Mouse (Mus musculus) gastrocnemius, postnatal 10 days (tissue): Measurements from ENCODE around the gene Atrn. TPM values are rescaled to one million over a fixed set of nuclear protein-coding genes. Genes with fewer than 3 reads are reported as not detected.
A peak's percentile ranks its signal among the peaks of the same experiment; 100 is the strongest.

Source experiments
- DNase-seq: peaks from one replicate; pipeline ENCODE4 v3.0.0; 2021; ENCODE audit warnings: mixed read lengths
- total RNA-seq, 2 experiments: library from RNA; stranded (reverse); gene quantifications; 2 replicates each; pipeline ENCODE4 v1.2.3; 2021

The Atrn gene
- total RNA-seq, 2 experiments from 2014 or later = 20.5 to 24.6 TPM

GRCm38 (mm10) chr2:131040854-131041825 is 134.8 kb downstream of the Atrn start:
- peak; percentile 50 for DNase-seq

GRCm38 (mm10) chr2:131042988-131043387 is 136.7 kb downstream of the Atrn start, which contains the start of gene Gfra4:
Gfra4 (minus strand) TSS chr2:131043088.
- no peak for DNase-seq

DNA sequence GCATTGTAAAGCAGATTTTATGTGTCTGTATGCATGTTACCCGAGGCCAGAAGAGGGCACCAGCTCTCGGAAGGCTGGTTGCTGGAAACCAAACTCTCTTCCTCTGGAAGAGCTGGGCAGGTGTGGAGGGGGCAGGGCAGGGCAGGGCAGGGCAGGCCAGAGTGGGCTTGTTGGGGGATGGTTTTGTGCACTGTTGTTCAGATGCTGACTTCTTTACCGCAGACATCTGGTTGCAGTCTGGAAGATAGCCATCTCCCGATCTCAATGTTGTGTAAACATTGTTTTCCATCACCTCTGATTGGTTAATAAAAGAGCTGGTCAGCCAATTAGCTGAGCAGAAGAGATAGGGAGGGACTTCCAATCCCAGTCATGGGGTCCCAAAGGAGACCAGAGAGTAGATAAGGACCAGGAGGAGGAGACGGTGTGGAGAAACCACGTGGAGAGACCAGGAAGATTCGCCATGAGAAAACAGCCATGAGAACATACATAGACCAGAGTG is 138.1 kb downstream of the Atrn start:
- DNase-seq = no peak

DNA sequence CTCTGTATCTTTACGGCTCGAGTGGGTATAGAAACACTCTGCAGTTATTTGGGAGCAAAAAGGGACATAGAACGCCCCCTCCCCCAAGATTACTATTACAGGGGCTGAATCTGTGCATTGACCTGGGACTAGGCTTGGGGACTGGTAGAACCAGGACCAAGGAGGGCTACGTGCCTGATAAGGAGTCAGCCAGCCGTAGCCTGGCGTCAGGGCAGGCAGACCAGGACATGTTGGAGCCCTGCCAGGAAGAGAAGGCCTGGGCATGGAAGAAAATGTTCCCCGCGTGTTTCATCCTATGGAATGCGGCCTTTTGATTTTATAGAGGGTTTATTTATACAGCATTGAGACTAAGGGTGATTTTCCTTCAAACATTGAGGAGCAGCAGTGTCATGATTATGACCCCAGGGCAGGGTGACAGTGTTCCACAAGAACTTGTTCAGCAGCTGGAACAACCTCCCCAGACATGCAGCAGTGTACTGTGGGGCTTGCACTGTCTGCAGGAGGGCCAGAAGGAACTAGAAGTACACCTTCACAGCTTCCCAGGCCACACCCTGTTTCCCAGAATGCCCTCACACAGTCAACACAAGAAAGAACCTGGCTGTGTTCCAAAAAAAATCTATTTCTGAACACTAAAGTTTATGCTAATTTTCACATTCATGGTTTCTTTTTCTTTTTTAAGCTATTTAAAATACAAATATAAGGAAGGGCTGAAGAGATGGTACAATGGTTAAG is 138.9 kb downstream of the Atrn start:
- DNase-seq = no peak

DNA sequence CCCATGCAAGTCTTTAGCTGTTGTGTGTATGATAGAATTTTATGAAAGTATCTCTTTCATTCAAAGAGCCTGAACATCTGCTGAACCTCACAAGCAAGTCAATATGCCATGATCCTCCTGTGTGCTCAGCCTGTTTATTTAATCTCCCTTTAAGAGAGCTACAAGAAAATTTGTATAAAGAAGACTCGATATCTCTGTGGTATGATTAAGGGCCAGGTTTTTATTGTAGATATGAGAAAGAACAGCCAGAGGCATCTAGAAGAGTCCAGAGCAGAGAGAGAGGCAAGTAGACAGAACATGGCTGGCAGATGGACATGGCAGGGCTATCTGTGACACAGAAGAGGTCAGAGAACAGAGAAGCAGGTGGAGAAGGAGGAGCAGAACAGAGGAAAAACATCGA is 139.7 kb downstream of the Atrn start:
- no peak for DNase-seq

DNA sequence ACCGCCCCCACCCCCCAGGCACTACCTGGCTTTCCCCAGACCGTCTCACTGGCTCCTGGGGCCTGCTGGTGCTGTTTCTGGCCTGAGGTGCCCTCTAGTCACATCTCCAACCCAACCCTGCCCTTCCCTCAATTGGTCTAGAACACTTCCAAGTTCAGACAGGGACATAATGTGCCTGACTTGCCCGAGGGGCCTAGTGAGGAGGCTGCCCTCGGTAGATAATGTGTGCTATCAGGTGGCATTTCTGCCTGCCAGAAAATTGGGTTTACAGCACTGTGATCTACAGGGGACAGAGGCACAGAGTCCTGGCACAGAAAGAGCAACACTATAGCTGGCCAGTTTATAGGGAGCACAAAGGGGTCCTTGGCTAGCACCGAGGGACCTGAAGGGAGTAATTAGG is 145.7 kb downstream of the Atrn start:
- DNase-seq = no peak

- no peak for DNase-seq
Measured at GRCm38 (mm10) chr2:131052862-131053418, 146.6 kb downstream of the Atrn start.

GRCm38 (mm10) chr2:131053851-131054645 is 147.8 kb downstream of the Atrn start:
- no peak for DNase-seq

DNA sequence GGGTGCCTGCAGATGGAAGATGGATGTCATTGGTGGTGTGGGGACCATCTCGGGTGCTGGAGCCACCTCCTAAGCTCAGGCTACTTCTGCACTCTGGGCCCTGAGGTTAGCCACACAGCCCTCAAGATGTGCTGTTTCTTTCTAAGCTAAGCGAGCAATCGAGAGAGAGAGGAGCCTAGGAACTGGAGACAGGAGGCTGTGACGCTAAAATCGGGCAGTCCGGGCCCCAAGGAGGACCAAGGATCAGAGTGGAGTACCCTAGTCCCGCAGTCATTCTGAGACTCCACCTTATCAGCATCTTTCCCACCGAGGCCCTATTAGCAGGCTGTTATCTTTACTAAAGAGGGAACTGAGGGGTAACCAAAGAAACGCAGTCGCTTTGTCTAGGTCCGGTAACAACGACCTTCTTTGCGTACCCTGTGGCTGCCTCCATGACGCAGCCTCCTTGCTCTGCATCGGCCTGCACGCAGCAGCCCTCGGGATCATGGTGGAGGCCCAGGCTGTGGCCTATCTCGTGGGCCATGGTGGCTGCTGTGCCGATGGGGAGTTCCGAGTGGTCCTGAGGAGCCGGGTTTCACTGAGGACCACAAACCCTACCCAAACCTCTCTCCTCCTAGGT is 148.5 kb downstream of the Atrn start:
- no peak for DNase-seq

- DNase-seq = peak; percentile 64
Measured at GRCm38 (mm10) chr2:131055631-131056030, 149.3 kb downstream of the Atrn start.

DNA sequence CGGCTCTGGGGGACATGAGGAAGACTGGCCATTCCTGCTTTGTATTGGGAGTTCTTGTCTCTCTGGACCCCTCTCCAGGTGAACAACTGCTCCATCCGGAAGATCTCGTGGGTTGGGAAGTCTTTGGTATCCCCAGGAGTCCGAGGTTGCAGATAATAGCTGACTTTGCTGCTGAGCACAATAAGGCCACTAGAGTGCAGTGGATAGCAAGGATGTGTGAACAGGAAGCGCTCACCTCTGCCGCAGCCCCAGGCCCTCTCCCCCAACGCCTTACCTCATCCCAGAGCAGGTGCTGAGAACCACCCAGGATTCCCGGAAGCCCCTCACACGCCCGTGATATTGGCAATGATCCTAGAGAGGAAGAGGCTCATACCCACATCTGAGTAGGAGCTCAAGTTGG is 149.9 kb downstream of the Atrn start:
- DNase-seq = no peak

DNA sequence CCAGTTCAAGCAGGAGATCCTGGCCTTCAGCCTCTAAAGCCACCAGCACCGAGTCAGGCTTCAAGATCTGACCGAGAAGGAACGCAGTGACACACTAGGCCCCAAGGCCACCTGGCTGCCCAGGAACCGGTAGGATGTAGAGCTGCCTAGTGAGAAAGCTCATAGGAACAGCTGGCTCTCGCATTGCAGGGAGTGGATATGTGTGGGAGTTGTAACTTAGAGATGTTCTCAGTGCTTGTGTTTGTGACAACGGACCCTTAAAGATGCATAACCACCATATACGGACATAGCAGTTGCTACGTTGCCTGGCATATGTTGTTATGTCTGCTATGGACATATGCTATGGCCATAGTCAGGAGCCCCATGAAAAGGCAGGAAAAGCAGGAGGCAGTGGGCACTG is 152.4 kb downstream of the Atrn start:
- no peak for DNase-seq

DNA sequence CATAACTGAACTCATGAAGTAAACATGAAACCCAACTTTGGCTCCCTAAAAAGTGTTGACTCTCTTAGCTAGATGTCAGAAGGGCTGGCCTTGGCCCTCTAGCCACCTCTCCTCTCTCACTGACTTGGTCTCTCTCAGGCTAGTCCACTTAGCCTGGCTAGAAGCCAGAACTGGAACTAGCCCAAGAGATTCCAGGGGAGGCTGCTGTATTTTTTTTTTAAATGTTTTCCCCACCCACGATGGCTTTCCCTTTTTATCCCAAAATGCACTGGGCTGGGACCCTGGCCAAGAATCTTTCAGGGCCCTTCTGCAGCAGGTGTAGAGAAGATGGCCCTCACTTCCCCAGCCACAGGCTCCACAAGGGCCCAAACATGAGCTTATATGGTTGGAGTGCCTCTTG is 153.1 kb downstream of the Atrn start:
- DNase-seq = peak; percentile 75

DNA sequence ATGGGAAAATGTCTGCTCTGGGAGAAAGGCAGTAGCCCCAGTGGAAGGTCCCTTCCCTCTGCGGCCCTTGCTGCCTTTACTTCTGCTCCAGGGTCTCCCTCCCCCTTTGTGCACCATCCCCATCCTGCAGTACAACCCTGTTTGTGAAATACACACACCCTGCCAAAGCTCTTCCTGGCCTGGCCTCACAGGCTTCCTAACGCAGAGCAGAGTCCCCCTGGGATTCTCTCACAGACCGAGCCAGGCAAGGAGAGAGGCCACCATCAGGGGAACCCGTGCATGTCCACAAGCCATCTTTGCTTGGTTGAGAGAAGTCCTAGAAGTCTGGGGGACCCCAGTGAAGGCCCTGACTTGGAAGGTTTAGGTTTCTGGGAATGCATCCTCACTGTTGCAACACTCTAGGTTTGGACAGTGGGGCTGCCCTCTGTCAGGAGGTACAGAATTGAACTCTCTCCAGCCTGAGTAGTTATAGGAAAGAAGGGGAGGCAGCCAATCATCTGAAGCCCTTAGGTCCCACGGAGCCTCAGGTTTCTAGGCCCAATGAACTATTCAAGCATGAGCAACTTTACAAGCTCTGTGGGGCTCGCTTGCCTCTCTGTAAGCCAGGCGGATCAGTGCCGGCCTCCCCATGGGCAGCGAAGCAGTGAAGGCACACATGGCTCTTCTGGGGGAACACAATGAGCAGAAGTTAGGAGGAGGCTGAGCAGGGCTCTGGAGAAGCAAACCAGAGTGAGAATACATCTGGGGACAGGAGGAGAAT is 153.7 kb downstream of the Atrn start:
- no peak for DNase-seq

DNA sequence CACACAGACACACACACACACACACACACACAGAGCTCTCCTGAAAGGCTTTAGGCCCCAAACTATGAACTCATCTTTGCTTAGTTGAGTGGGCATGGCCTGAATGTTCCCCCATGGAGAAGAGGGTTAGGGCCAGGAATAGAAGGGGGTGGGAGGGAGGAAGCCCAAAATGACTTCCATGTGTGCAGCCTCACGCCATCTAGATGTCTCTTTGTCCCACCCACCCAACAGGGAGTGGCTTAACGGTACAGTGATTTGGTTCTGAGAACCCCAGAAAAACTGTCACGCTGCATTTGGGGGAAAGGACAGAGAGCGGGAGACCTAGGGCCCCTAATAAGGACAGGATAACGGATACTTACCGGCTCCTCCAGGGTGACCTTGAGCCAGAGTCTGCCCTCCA is 154.5 kb downstream of the Atrn start:
- DNase-seq = no peak

DNA sequence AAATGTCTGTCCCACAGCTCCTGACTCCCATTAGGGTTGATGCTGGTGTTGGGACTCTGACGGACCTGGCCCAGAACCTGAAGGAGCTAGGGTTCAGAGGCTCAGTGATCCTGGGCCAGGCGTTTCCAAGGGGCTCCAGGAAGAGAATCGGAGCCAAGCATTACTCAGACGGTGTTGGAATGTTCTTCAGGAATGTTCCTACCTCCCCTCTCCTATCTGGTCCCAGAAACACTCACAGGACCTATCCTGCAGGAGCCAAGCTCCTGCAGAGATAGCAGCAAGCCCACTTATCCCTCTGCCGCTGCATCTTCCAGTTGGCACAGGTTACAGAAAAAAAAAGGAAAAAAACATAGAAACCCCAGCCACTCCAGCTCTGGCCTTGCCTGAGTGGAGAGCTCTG is 155.3 kb downstream of the Atrn start:
- no peak for DNase-seq

DNA sequence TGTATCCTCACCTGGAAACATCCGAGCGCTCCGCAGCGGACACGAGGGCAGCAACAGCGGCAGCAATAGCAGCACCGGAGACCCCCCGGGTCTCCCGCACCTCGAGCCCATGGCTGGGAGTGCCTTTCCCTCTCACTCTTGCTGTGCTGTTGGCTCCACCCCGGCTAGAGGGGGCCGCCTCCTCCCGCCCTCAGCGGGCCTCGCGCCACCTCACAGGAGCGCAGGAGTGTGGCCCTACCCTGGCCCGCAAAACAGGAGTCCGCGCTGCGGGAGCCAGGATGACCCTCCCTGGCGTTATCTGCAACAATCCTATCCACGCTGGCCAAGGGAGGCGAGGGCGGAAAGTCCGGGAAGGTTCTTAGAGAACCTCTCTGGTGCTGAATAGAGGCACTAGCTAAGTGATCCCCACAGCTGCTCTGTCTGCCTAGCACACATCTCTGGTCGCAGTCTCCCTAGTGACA is 157.1 kb downstream of the Atrn start, which contains the start of gene Adam33:
TSS of gene Adam33 (minus strand) at position 411 of the 461 bp plus-strand sequence.
- no peak for DNase-seq

DNA sequence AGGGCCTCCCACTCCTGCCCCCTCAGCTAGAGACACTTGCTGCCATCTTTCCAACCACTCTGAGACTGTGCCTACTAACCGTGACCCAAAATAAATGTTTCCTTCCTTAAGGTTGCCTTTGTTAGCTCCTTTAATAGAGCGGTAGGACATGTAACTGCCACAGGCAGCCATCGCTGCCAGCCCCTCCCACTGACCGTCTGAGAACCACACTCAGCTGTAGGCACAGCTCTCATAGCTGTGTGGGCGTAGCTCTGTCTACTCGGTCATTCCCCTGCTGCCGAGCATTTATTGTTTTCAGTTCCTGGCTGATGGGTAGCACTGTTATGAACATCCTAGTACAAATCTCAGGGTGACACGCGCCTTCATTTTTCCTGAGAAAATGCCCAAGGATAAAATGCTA is 160.0 kb downstream of the Atrn start:
- no peak for DNase-seq

DNA sequence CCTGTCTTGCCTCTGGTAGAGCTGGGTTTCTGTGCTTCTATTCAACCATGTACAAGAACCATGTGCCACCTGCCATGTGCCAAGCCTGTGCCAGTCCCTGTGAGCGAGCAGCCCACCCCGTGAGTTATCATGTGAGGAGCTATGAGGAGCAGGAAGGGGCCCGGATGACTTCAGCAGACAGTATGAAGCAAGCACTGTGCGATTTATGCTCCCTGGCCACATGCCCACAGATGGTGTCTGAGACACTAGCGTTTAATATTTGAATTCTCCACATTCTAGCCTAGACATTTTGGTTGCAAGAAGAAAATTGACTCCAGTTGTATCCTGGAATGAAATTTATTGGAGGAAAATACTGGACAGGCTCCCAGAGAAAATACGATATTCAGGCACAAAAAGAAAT is 161.2 kb downstream of the Atrn start:
- DNase-seq = peak; percentile 62

- no peak for DNase-seq
Measured at GRCm38 (mm10) chr2:131072536-131072935, 166.2 kb downstream of the Atrn start.
